Mouse (Mus musculus) embryonic facial prominence, embryonic 11.5 days (tissue): Measurements from ENCODE around the gene Uba52. TPM values are rescaled to one million over a fixed set of nuclear protein-coding genes. Genes with fewer than 3 reads are reported as not detected.

Experiments used
- ATAC-seq: fragments of 200-750 bp; cut with Nextera tagmentation; replicated peaks from 2 replicates; pipeline ENCODE4 v1.8.0; 2017; ENCODE audit warnings: low read depth; ENCODE audit not compliant: insufficient number of reproducible peaks, low FRiP score, low TSS enrichment
- DNase-seq: peaks from one replicate; pipeline ENCODE4 v3.0.0-alpha.2; 2015; ENCODE audit warnings: low spot score
- H3K27ac ChIP-seq: fragments of 300-500 bp; sonication (generic); replicated peaks from 2 replicates; pipeline ENCODE4 v1.5.1; 2014; ENCODE audit warnings: mild to moderate bottlenecking, low read depth, low read length, control low read depth
- H3K27me3 ChIP-seq: fragments of 300-500 bp; sonication (generic); 2 replicates; pipeline ENCODE4 v1.6.1; 2014; ENCODE audit warnings: mild to moderate bottlenecking, low read length, moderate library complexity, mixed read lengths; ENCODE audit not compliant: control insufficient read depth, insufficient read depth
- H3K36me3 ChIP-seq: fragments of 300-500 bp; sonication (generic); replicated peaks from 2 replicates; pipeline ENCODE4 v1.6.1; 2014; ENCODE audit warnings: low read depth, mild to moderate bottlenecking, low read length, moderate library complexity, mixed read lengths; ENCODE audit not compliant: control insufficient read depth, insufficient read depth
- H3K4me1 ChIP-seq: fragments of 300-500 bp; sonication (generic); 2 replicates; pipeline ENCODE4 v1.6.1; 2014; ENCODE audit warnings: low read length, mixed read lengths; ENCODE audit not compliant: control insufficient read depth, insufficient read depth
- H3K4me2 ChIP-seq: fragments of 300-500 bp; sonication (generic); 2 replicates; pipeline ENCODE4 v1.6.1; 2014; ENCODE audit warnings: low read depth, mild to moderate bottlenecking, control low read depth, low read length, moderate library complexity
- H3K4me3 ChIP-seq: fragments of 300-500 bp; sonication (generic); 2 replicates; pipeline ENCODE4 v1.5.1; 2014; ENCODE audit warnings: low read depth, low read length, control low read depth
- H3K9ac ChIP-seq: fragments of 300-500 bp; sonication (generic); replicated peaks from 2 replicates; pipeline ENCODE4 v1.6.1; 2014; ENCODE audit warnings: mild to moderate bottlenecking, control low read depth, low read length
- H3K9me3 ChIP-seq: fragments of 300-500 bp; sonication (generic); replicated peaks from 2 replicates; pipeline ENCODE4 v1.6.1; 2016; ENCODE audit warnings: mild to moderate bottlenecking, low read length, inconsistent platforms, mixed read lengths; ENCODE audit not compliant: control insufficient read depth
- WGBS: fragments of 180-500 bp; shearing (Covaris S2); extraction: QIAGEN DNeasy Blood & Tissue Kit; methylation state at CpG from one replicate; pipeline ENCODE4 v1.1.7; 2014; 5-methylcytosine and 5-hydroxymethylcytosine counted together
- polyA plus RNA-seq: library from polyadenylated mRNA; unstranded; fragments of >200 nt; fragmentation: Nextera tagmentation; extraction: Ambion mirVana; gene quantifications from 2 replicates; pipeline ENCODE4 v1.2.1, GENCODE M21; 2014

Gene Uba52
- polyA plus RNA-seq, 1 experiment from 2014 or later = 783 TPM

GRCm38 (mm10) chr8:70539077-70539813 is 28.6 kb upstream of the Uba52 start, which contains the start of gene Ell:
Ell (plus strand) TSS chr8:70539457.
- WGBS = under 1% methylated on average over 56 of the region's 58 CpGs
- ATAC-seq (peak; percentile 84), DNase-seq (peak; percentile 99)
- no peaks in the 10 kb centered on the region for H3K9me3 ChIP-seq
- H3K27me3 ChIP-seq = no peaks in the 10 kb centered on the region
- H3K4me2 ChIP-seq = peak within 1 kb of the TSS; percentile 72
- H3K27ac ChIP-seq = peak within 1 kb of the TSS; percentile 65
- H3K9ac ChIP-seq = peak within 1 kb of the TSS; percentile 62
- H3K36me3 ChIP-seq = peaks cover 6% of the 10 kb centered on the region; the same call in 1 of the 2 replicates
- H3K4me1 ChIP-seq = peaks cover 10% of the 10 kb centered on the region
- H3K4me3 ChIP-seq = peak within 1 kb of the TSS; percentile 58

GRCm38 (mm10) chr8:70538633-70539076 is 28.1 kb upstream of the Uba52 start:
- ATAC-seq = peak; percentile 76
- under 1% methylated on average over 32 of the region's 32 CpGs for WGBS
- no peaks in the 10 kb centered on the region for H3K9me3 ChIP-seq
- H3K9ac ChIP-seq = peak overlapping the region; percentile 30
- peak overlapping the region; percentile 59 for H3K4me2 ChIP-seq
- H3K27me3 ChIP-seq = no peaks in the 10 kb centered on the region
- peak; percentile 100 for DNase-seq
- peaks cover 6% of the 10 kb centered on the region; the same call in 1 of the 2 replicates for H3K36me3 ChIP-seq
- peak overlapping the region; percentile 58 for H3K4me3 ChIP-seq
- peaks cover 10% of the 10 kb centered on the region for H3K4me1 ChIP-seq
- H3K27ac ChIP-seq = peak overlapping the region; percentile 65

DNA sequence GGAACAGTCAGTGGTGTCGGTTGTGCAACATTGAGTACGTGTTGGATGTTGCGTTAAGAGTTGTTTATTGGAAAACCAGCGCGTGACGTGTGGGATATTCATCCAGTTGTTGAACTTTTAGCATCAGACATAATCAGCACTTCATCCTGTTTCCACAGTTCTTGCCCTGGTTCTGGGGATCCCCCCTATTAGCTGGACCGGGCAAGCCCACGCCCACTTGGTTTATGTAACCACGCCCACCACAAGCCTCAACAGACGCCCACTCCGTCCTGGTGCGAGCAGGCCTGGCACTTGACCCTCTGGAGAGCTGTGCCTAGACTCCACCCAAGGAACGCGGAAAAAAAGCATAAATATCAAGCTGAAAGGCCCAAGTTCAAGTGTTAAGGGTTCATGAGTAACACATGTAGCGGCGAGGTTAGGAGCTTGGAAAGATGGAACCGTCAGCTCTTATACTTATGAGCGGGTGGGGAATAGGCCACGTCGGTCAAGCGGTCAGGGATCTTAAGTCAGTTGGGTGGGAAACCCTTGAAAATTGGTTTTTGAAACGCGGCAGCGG is 27.5 kb upstream of the Uba52 start:
- Histone ChIP-seq H3K36me3 (peaks cover 6% of the 10 kb centered on the region; the same call in 1 of the 2 replicates), H3K4me1 (peaks cover 10% of the 10 kb centered on the region), H3K27me3 (no peaks in the 10 kb centered on the region), H3K4me2 (peak overlapping the region; percentile 59), H3K9ac (peak overlapping the region; percentile 30), H3K9me3 (no peaks in the 10 kb centered on the region), H3K27ac (peak overlapping the region; percentile 65; the same call in 1 of the 2 replicates), H3K4me3 (peak overlapping the region; percentile 58)
- WGBS = 15% methylated on average over 24 of the region's 24 CpGs
- DNase-seq (peak; percentile 47), ATAC-seq (peak; percentile 15)

DNA sequence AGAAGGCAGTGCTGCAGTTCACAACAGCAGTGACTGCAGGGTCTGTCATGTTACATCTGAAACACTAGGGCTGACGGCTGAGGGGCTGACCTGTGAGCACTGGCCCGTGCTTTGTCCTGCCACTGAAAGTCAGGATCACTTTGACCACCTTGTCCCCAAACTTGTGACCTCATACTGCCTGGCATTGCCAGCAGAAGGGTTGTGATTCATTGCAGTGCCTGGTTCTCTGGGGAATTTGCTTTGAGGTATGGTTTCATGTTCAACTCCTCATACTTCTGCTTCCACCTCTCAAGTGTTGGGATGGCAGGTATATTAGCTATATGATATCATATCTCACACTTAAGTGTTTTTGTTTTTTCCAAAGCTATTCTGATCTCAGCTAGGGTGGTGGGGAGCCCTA is 25.1 kb upstream of the Uba52 start:
- Histone ChIP-seq H3K27me3 (no peaks in the 10 kb centered on the region), H3K9ac (no peak overlapping the region), H3K4me1 (peaks cover 10% of the 10 kb centered on the region), H3K4me3 (no peak overlapping the region), H3K36me3 (peaks cover 16% of the 10 kb centered on the region), H3K4me2 (no peak overlapping the region), H3K27ac (no peak overlapping the region), H3K9me3 (no peaks in the 10 kb centered on the region)
- ATAC-seq (no peak), DNase-seq (no peak)
- 85% methylated on average over 2 of the region's 2 CpGs for WGBS

DNA sequence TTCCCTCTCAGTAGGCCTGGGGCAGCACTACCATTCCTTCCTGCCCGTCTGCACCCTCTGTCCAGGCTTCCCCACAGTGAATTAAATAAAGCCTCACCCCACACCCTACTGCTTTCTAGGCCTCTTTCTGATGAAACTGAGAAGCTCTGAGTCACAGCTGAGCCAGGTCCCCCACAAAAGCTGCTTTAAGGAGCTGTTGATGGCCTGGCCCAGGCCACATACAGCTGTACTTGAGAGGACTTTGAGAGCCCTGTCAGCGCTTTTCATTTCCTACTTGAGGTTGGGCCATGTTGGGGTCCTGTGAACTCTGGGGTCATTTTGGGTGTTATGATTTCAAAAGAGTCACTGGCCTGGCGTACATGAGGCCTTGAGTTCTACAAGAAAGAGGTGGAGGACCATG is 24.6 kb upstream of the Uba52 start:
- no peak overlapping the region for H3K4me3 ChIP-seq
- 83% methylated on average over 3 of the region's 3 CpGs for WGBS
- H3K4me1 ChIP-seq = peaks cover 6% of the 10 kb centered on the region
- peaks cover 18% of the 10 kb centered on the region for H3K36me3 ChIP-seq
- DNase-seq = no peak
- no peaks in the 10 kb centered on the region for H3K9me3 ChIP-seq
- ATAC-seq = no peak
- H3K4me2 ChIP-seq = no peak overlapping the region
- no peak overlapping the region for H3K9ac ChIP-seq
- no peaks in the 10 kb centered on the region for H3K27me3 ChIP-seq
- no peak overlapping the region for H3K27ac ChIP-seq

DNA sequence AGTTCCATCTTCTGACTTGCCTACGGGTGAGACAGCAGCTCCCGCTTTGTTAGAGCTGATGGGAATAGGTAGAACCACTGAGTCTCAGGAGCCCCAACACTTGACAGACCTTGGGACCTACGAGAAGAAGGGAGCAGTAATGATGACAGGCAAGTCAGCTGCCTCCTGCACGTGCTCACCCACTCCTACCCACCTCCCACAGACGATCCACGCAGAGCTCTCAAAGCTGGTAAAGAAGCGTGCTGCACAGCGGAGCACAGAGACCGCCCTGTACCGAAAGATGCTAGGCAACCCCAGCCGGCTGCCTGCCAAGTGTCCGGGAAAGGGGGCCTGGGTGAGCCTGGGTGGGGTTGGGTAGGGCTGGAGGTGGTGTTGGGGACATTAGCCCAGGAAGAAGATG is 23.7 kb upstream of the Uba52 start:
- WGBS = 92% methylated on average over 12 of the region's 12 CpGs
- no peaks in the 10 kb centered on the region for H3K9me3 ChIP-seq
- peaks cover 4% of the 10 kb centered on the region for H3K4me1 ChIP-seq
- no peak overlapping the region for H3K4me2 ChIP-seq
- H3K27ac ChIP-seq = no peak overlapping the region
- DNase-seq (no peak), ATAC-seq (no peak)
- H3K36me3 ChIP-seq = peaks cover 18% of the 10 kb centered on the region
- H3K4me3 ChIP-seq = no peak overlapping the region
- no peak overlapping the region for H3K9ac ChIP-seq
- no peaks in the 10 kb centered on the region for H3K27me3 ChIP-seq

DNA sequence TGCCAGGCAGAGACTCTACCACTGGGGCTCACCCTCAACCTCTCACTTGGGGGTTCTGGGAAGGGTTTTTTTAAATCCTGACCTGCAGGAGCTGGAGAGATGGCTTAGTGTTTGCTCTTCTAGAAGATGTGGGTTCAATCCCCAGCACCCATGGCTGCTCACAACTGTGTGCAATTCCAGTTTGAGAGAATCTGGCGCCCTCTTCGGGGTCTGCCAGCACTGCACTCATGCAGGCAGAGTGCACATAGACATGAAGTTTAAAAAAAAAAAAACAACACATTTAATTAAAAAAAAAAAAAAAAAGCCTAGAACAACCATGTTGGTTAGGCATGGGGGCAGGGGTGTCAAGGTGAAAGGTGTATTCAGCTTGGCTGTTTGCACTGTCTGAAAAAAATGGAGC is 19.7 kb upstream of the Uba52 start:
- no peaks in the 10 kb centered on the region for H3K27me3 ChIP-seq
- H3K4me2 ChIP-seq = no peak overlapping the region
- no peaks in the 10 kb centered on the region for H3K9me3 ChIP-seq
- 95% methylated on average over 2 of the region's 2 CpGs for WGBS
- DNase-seq (no peak), ATAC-seq (no peak)
- peaks cover 12% of the 10 kb centered on the region for H3K36me3 ChIP-seq
- H3K4me1 ChIP-seq = no peaks in the 10 kb centered on the region; the same call in none of the 2 replicates
- no peak overlapping the region for H3K4me3 ChIP-seq
- H3K27ac ChIP-seq = no peak overlapping the region
- H3K9ac ChIP-seq = no peak overlapping the region

- Histone ChIP-seq H3K9me3 (no peaks in the 10 kb centered on the region), H3K4me3 (no peak overlapping the region), H3K27ac (no peak overlapping the region), H3K9ac (no peak overlapping the region), H3K36me3 (peaks cover 12% of the 10 kb centered on the region), H3K4me1 (no peaks in the 10 kb centered on the region; the same call in none of the 2 replicates), H3K4me2 (no peak overlapping the region), H3K27me3 (no peaks in the 10 kb centered on the region)
- ATAC-seq (no peak), DNase-seq (no peak)
- WGBS = 90% methylated on average over 3 of the region's 3 CpGs
These were observed 19.1 kb upstream of the Uba52 start for GRCm38 (mm10) chr8:70529741-70530161.
